Mouse (Mus musculus) liver, embryonic 14.5 days (tissue): ENCODE measurements at regions not wholly inside any gene's neighbourhood (a gene's known extent, or its start where the extent isn't known, plus 50 kb on each side); places are given as distances from the start of the nearest gene placed in this dataset.

Experiments
- CTCF ChIP-seq: IDR thresholded peaks from 2 replicates; pipeline ENCODE4 v1.5.1; 2016; ENCODE audit warnings: antibody characterized with exemption, low read depth, control low read depth
- EP300 ChIP-seq: IDR thresholded peaks from 2 replicates; pipeline ENCODE4 v1.6.1; 2016; ENCODE audit warnings: antibody characterized with exemption, low read depth

DNA sequence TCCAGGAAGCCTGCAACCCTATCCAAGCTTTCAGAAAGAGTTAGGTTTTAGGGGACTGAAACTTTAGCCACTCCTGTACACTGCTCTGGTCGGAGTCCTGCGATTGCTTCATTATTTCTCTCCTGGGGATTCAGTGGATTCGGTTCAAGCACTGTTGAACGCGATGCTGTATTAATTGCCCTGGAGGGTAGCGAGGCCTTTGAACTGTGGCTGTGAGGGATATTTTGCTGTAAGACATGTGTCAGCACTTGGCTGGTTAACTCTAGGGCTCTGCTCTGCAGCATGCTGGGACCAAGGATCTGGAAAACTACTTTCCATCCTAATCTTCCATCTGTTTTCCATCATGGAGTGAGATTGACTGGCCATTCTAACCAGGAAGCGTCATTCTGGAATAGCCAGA lies 374.0 kb downstream of the Epha4 start:
- TF ChIP-seq EP300 (no peak), CTCF (no peak)
